Mouse (Mus musculus) spleen, postnatal 14 days (tissue): ENCODE results near the gene Clta.
A peak's percentile ranks its signal among the peaks of the same experiment; 100 is the strongest.

Experiments used
- DNase-seq, 2 experiments: peaks; one replicate each; pipeline ENCODE4 v3.0.0; 2021 to 2022; ENCODE audit warnings: low spot score in 2 of 2

The Clta gene

DNA sequence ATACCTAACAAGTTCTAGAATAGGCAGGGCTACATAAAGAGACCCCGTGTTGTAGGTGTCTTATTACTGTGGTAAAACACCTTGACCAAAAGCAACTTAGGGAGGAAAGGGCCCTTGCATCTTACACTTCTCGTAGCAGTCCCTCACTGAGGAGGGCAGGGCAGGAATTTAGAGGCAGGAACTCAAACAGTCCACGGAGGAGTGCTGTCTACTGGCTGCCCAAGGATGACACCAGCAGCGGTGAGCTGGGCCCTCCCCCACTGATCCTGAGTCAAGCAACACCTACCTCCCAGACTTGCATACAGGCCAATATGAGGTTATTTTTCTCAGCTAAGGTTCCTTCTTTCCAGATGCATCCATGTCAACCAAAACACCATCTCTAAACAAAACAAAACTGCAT lies 24.0 kb upstream of the Clta start:
- no peak for DNase-seq

DNA sequence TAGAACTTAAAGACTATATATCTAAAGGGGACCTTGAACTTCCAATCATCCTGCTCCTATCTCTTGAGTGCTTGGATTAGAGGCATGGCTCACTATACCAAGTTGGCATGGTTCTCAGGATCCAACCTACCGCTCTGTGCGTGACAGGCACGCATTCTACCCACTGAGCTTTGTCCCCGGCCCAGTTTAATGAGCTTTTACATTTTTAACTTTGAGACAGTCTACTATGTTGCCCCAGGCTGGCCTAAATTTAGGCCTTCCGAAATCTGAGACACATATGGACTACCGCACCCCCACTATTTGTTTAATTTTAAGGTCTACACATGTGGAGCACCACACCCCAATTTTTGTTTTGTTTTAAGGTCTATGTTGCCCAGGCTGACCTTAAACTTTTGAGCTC lies 23.4 kb upstream of the Clta start:
- DNase-seq, result no peak

DNA sequence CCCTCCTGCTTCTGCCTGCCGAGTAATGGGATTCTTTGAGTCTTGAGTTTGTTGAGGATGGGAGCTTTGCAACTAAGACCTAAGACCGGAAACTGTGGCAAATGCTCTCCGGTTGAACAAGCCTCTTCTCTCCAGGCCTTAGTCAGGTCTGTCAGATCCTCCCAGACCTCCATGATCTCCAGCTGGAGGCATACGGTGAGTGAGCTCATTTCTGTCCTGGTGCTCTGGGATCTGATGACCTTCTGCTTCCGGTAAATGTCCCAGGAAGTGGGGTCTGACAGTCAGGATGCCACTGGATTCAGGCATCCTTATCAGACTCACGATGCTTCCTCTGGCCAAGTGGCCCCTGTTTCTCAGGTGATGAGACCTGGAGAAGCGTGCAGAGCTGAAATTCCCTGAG lies 23.0 kb upstream of the Clta start:
- no peak for DNase-seq

DNA sequence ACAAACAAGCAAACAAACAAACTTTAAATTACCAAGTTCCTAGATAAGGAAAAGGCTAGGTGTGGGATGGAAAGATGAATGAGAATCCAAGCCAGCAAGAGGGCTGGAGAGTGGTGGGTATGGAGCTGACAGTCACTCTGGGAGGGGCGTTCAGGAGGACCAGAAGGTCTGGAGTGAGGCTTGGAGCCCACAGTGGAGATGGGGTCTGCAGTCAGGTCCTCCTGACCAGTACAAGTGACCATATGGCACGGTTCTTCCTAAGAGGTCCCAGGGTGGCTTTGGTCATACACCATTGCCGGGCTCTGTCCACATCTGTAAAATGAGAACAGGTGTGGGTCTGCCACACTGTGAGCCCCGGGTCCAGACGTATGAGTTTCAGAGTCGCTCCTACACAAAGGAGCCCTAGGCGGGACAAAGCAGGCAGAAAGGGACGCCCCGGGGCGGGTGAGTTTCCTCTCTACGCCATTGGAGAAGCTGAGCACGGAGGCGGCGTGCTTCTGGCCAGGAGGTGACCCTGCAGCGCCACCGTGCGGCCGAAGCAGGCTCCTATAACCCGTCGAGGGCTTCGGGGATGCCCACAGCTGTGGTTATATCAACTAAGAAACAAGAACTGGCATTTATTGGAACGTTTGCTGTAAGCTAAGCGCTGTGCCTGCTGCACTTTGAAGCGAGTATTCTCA lies 22.1 kb upstream of the Clta start:
- peak; percentile 91 to 95 for DNase-seq

DNA sequence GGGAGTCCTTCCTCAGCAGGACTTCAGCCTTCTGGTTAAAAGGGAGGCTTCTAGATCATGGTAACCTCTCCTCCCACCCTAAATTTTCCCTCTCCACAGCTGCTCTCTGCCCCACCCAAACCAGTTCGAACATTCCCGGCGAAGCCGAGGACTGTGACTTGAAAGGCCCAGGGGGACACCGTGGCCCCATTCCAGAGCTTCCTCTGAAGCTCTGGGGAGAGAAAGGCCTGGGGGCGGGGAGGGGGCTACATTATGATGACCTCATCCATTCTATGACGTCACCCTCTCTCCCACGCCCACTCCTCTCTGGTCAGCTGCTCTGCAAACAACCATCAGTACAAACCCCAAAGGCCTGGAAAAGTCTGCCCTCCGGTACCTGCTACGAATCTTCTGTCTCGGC lies 21.1 kb upstream of the Clta start, which contains the start of gene Ccin:
Gene Ccin (plus strand): TSS at position 303 of the 400 bp plus-strand sequence.
- no peak for DNase-seq

DNA sequence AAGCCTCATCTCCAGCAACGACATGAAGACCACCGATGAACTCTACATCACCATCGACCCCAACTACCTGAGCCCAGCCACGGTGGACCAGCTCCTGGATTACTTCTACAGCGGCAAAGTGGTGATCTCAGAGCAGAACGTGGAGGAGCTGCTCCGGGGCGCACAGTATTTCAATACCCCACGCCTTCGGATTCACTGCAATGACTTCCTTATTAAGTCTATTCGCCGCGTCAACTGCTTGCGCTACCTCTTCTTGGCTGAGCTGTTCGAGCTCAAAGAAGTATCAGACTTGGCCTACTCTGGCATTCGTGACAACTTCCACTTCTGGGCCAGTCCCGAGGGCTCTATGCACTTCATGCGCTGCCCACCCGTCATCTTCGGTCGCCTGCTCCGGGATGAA lies 20.5 kb upstream of the Clta start:
- no peak for DNase-seq

DNA sequence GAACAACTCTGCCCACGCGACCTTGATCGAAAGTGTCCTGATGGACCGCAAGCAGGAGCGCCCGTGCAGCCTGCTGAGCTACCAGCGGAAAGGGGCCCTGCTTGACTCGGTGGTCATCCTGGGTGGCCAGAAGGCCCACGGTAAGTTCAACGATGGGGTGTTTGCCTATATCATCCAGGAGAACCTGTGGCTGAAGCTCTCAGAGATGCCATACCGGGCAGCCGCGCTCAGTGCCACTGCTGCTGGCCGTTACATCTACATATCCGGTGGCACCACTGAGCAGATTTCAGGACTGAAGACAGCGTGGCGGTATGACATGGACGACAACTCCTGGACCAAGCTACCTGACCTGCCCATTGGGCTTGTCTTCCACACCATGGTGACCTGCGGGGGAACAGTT lies 19.9 kb upstream of the Clta start:
- no peak for DNase-seq

DNA sequence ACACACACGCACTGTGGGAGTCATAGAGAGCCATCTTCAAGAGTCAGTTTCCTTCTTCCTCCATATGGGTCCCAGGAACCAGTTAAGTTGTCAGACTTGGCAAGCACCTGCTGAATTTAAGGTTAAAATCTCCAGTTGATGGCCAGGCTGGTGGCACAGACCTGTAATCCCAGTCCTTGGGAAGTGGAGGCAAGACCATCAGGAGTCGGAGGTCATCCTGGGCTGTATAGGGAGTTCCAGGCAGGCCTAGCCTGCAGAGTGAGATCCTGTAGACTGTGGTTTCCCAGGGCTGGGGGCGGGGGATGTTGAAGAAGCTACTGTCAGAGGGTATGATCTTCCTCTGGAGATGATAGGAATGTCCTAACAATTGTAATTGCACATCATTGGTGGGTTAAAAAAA lies 15.3 kb upstream of the Clta start:
- DNase-seq, result no peak

DNA sequence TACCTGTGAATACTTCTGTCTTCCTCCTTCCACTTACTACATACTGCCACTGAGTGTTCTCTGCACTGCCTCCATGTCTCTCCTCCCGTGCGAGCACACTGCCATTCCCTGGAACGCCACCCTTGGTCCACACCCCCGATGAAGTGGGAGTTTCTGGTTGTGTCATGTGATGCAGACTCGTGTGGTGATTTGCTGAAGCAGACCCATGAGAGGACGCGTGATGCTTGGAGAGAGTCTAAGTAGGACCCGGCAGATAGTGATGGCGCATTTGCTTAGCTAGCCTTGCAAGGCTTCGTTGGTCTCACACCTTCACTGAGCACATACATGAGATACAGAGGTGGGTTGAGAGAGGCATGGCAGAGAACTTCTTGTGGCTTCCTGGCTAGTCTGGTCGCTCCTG lies 11.2 kb upstream of the Clta start:
- no peak for DNase-seq

DNA sequence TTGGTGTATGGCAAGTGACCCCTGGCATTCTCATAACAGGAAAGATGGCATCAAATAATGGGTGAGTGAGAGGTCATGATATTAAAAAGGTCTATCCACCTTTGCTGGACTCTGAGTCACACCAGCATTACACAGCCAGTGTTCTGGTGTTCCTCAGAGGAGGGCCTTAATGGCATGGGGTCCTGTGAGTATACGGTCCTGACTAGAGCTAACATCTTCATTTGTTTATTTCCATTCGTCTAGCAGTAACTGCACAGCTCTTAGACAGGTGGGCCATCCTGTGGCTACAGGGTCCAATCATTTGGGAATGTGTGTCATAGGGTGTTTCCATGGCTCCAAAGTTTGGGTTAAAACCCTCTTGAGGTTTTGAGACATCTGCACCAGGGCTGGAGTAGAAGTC lies 9.9 kb upstream of the Clta start:
- DNase-seq, result no peak

DNA sequence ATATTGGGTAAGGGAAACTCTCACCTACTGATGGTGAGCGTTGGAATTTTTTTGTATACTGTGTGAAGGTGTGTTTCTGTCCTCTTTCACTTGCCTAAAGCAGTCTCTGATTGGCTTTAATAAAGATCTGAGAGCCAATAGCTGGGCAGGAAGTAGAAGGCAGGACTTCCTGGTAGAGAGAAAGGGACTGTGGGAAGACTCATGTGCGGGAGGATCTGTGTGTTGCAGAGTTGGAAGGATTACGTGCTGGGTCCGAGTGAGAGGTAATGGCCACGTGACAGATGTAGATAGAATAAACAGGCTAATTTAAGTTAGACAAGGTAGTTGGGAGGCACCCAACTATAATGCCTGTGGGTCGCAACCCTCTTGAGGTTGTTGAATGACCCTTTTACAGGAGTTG lies 630 bp upstream of the Clta start:
- DNase-seq, result no peak

DNA sequence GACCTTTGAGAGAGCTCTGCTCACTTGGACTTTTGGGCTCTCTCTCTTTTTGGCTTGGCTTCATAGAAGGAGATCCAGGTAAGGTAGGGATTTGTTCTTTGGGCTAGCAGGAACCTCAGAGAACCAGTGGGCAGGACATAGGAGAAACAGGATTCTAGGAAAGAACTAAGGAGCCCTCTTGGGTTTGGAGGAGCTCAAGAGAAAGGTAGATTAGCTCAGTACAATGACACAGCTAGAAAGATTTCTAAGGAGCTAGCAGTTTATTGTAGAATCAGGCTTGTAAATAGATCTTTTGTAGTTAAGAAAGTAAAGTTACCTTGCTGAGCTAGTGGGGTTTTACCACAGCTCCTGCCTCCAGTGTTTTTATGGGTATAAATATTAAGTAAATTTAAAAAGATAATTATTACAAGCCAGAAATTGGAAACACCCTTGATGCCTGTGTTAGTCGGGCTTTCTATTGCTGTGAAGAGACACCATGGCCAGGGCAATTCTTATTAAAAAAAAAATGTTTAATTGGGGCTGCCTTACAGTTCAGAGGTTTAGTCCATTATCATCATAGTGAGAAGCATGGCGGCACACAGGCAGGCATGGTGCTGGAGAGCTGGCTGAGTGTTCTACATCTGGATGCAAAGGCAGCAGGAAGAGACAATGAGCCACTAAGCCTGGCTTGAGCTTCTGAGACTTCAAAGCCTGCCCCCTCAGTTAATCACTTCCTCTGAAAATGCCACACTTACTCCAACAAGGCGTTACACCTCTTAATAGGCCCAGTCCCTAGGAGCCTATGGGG lies 564 bp downstream of the Clta start:
- no peak for DNase-seq

DNA sequence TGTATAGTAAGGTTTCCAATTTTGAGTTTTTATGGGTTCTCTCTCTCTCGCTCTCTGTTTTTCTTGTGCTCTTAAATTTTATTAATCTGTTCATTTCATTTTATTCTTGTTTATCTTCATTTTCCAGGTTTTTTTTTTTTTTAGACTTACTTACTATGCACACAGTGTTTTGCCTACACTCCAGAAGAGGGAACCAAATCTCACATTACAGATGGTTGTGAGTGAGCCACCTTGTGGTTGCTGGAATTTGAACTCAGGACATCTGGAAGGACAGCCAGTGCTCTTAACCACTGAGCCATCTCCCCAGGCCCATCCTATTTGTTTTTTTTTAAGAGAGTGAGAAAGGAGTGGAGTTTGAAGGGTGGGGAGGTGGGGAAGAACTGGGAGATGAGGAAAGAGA lies 5.9 kb downstream of the Clta start:
- DNase-seq, result no peak

DNA sequence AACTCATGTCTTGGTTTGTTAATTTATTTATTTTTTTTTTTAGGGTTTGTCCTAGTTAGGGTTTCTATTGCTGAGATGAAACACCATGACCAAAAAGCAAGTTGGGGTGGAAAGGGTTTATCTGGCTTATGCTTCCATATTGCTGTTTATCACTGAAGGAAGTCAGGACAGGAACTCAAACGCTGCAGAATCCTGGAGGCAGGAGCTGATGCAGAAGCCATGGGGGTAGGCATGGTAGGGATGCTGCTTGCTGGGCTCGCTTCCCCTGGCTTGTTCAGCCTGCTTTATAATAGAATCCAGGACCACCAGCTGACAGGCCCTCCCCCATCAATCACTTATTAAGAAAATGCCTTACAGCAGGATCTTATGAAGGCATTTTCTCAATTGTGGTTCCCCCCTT lies 6.6 kb downstream of the Clta start:
- no peak for DNase-seq

DNA sequence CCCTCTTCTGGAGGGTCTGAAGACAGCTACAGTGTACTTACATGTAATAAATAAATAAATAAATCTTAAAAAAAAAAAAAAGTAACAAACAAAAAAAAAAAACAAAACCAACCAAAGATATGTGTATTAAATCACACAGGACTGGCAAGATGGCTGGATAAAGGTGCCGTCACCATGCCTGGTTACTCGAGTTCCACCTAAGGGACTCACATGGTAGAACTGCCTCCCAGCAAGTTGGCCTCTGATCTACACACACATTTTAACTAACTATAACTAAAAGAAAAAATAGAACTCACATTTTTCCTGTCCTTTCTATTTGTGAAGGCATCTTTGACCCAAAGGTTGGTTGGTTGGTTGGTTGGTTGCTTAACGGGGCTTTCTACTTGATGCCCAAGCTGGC lies 7.5 kb downstream of the Clta start:
- DNase-seq, result no peak

DNA sequence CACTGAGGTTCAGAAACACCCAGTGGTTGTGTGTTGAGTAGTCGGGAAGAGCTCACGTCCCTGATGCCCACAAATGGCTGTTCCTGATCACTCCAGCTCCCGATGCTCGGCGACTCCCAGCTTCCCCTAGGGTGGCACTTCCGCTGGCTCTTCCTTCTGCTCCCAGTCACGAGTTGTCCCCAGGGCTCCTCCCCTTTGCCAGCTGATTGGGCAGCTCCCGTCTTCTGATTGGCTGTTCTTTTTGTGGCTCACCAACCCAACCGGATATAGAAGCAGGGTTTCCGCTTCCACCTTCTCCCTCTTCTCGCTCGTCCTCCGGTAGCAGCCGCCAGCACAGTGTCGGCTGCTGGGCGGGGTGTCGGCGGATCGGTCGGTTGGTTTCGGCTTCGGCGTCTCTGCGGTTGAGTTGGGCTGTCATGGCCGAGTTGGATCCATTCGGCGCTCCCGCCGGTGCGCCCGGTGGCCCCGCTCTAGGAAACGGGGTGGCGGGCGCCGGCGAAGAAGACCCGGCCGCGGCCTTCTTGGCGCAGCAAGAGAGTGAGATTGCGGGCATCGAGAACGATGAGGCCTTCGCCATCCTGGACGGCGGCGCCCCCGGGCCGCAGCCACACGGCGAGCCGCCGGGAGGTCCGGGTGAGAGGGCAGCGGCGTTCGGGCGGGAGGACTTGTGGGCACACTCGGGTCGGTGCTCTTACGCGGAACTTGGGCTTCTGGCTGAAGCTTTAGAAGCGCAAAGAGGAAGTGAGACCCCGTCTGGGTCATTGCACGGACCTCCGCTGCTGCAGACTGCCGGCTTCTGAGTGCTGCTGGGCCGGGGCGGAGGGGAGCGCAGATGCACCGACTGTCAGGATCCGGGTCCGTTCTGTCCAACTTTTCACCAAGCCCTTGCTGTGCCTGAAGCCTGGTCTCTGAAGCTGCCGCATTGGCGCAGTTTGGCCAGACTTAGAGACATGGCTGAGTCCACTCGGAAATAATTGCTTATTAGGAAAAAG lies 8.4 kb downstream of the Clta start:
- peak; percentile 79 to 80 for DNase-seq

DNA sequence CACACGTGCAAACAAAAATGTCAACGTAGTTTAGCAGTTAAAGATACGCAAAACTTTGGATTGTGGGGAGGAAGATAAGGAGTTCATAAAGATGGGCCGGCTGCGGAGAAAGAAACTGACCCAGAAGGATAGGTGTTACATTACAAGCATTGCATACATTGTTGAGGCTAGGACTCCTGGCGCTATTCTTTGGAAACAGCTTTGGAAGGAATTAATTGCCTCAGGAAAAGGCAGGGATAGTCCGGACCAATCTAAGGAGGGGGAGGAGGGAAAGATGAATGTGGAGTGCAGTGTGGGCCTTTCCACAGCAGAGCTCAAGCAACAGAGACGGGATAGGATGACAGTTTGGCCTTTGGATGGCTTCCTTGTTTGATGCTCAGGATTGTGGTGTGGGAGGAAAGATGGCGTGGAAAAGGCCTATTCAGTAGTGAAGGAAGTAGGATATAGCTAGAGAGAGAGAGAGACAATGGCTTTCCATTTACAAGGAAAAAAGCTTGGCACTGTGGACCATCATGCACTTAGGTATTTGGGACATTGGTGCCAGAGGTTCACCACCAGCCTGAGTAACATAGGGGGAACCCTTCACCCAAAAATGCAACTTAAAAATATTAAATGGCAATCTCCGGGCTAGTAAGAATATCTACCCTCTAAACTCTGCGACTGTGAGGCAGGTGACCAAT lies 9.3 kb downstream of the Clta start:
- no peak for DNase-seq

DNA sequence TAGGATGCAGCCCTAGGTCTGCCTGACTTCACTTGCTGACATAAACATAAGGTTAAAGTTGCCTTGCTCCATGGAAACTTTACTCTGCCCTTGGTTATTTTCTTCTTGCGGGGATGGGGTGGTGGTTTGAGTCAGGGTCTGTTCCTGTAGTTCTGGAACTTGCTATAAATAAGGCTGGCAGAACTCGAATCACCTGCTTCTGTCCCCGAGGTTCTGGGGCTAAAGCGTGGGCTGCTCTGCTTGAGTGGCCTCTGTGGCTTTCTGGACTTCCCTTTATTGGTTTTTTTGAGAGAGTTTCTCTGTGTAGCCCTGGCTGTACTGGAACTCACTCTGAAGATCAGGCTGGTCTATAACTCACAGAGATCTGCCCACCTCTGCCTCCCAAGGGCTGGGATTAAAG lies 11.8 kb downstream of the Clta start:
- DNase-seq, result no peak

DNA sequence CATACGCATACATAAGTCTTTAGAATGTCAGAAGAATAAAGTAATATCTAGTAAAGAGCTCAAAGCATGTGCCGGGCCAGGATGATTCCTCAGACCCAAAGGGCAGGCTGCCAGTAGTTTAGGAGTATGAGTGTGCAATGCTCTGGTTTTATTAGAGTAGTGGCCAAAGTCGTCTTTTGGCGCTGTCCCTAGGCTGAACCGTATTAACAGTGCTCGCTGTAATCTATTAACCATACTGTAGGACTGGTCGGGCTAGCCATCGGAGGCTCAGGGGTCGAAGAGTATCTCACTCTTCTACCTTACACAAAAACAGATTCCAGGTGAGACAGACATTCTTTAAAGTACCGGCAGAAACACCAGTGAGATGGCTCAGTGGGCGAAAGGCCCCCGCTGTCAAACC lies 12.5 kb downstream of the Clta start:
- no peak for DNase-seq

DNA sequence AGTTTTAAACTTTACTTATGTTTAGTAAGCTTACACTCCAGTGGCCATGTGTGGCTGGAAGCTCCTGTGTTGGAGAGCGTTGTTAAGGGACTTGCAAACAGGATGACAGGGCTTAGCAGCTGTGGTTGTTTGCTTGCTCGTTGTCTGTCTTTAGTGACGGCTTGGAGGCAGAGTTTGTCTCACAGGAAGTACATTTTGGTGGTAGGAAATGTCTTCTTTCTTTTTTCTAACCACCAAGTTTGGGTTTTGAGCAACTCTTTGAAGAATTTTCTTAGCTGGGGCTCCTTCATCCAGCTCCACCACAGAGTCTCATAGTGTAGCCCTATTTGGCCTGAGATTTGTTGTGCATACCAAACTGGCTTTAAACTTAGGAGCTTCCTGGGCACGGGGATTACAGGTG lies 18.1 kb downstream of the Clta start:
- DNase-seq, result no peak

DNA sequence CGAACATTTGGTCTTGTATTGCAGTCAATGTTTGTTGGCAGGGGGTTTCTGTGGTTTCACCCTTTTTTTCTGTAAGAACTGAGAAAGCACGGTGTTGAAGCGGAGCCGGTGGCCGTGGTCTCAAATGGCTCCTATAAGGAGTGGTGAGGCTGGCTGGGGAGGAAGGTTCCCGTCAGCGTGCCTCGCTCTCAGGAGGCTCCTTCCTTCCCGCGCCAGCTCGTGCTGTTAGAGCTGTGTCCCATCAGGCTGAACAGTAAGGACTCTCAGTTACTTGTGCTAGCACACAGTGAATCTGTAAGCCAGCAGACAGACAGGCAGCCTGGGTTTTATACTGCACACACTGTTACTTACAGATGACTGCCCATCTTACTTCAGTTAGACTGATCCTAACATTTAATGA lies 18.5 kb downstream of the Clta start:
- DNase-seq, result no peak

DNA sequence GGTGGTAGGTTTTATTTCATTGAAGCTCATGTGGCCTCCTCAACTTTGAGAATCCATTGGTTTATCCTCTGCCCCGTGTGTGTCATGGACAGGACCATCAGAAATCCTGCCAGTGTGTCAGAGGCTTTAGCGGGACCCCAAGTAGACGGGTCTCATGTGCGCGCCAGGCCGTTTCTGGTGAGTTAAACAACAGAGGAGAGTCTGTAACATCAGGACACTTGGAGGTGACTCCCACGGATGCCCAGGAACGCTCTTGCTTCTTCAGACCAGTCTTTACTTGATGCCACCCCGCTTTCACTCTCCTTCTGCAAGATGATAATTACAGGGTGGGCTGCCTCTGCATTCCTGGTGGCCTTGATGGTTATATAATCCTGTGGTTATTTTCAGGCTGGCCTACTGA lies 19.4 kb downstream of the Clta start:
- no peak for DNase-seq
